Mouse (Mus musculus) gonadal fat pad, adult 2 months (tissue): ENCODE measurements around the gene Prkcz. TPM values are rescaled to one million over a fixed set of nuclear protein-coding genes. Genes with fewer than 3 reads are reported as not detected.
"Not testable (repeated sequence)": the region's sequence is repeated elsewhere in the genome, so short reads cannot be mapped to it uniquely, and the experiment has no call there.

Source experiments
- DNase-seq: peaks from one replicate; pipeline ENCODE4 v3.0.0-alpha.2; 2012; ENCODE audit warnings: low read depth
- polyA plus RNA-seq: library from polyadenylated mRNA; depleted of rRNA; stranded (reverse); fragments of >200 nt; gene quantifications from 2 replicates; pipeline ENCODE4 v1.2.3, GENCODE M21; 2012

Prkcz gene
- polyA plus RNA-seq, 1 experiment: 10.3 TPM

- DNase-seq: no peak
These were observed 78.1 kb downstream of the Prkcz start for GRCm38 (mm10) chr4:155283001-155283503.

GRCm38 (mm10) chr4:155282231-155282630, 78.9 kb downstream of the Prkcz start:
- DNase-seq: no peak

DNA sequence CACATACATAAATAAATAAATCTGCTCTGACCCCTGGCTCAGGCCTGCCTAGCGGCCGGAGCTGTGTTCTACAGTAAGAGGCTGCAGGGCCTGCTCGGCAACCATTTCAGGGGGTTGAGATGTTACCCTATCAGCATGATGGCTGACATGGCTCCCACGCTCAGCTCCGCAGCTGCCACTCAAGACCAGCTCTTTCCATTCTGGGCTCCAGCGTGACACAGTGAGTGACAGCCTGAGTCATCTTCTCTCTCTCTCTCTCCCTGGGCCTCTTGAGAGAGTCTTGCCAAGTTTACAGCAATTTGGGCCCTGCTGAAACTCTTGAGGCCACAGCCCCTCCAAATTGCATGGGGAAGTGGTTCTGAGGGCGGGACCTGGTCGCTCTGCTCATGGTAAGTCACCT, 79.5 kb downstream of the Prkcz start:
- no peak for DNase-seq

GRCm38 (mm10) chr4:155281227-155281626, 79.9 kb downstream of the Prkcz start:
- no peak for DNase-seq

DNA sequence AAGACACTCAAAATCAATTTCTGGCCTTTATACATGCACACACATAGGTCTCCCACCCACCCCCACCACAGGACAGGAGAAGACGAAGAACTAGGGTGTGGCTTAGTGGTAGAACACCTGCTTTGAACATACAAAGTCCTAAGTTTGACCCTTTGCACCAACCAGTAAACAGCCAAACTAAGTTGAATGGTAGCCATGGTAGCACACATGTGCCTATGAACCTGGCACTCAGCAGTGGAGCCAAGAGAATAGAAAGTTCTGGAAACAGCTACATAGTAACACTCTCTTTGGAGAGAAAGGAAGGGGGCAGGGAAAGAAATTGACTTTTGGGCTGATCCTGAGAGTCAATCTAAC, 80.4 kb downstream of the Prkcz start:
- DNase-seq: no peak

- DNase-seq: no peak
These were observed 81.0 kb downstream of the Prkcz start for GRCm38 (mm10) chr4:155279926-155280767.

DNA sequence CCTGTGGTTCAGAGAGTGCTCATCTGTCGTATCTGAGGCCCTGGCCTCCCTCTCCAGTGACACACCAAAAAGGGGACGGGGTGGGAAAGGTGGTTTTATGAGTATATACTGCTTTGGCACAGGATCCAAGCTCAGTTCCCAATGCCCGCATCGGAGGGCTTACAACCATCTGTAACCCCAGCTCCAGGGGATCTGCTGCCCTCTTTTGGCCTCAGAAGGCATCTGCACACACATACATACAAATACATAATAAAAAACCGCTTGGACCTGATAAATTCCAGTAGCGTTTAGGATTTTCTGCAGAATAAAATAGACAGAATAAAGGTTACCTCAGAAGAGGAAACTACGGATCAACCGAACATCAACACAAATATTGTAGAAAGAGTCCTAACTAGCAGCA, 82.1 kb downstream of the Prkcz start:
- DNase-seq: no peak

GRCm38 (mm10) chr4:155277963-155278362, 83.2 kb downstream of the Prkcz start:
- DNase-seq: no peak

DNA sequence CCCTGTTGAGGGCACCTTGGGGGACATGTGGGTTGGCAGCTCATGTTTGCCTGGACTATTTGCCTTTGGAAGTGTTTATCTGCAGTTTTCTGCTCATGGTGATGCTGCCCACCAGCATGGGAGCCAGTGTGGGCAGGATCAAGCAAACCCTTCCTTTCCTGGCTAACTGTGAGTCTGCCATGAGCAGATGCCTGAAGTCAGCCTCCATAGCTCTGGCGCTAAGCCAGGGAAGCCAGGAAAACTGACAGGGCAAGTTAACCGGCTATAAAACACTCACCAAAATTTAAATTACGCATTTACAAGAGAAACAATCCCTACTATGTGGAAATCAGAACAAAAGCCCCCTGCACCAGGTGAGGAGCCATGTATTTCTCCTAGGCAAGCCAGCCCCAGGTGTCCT, 86.3 kb downstream of the Prkcz start:
- DNase-seq: no peak

DNA sequence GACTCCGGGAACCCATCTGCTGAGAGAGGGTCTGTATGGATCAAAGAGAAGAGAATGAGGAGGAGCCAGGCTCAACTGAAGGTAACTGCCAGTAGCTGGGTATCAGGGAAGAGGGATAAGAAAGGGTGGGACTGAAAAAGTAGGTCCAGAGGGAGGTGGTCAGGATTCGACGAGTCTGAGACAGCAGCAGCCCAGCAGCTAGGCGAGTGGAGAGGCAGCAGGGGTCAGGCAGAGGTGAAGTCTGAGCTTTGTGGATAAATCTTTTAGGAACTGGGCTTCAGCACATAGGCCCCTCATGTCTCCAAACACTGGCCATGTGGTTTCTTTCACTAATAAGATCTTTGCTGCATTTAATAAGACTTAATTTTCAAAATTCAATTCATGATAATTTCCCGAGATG, 86.7 kb downstream of the Prkcz start:
- no peak for DNase-seq

GRCm38 (mm10) chr4:155268382-155268781, 92.8 kb downstream of the Prkcz start:
- DNase-seq: no peak

GRCm38 (mm10) chr4:155267639-155268175, 93.5 kb downstream of the Prkcz start:
- DNase-seq: no peak

DNA sequence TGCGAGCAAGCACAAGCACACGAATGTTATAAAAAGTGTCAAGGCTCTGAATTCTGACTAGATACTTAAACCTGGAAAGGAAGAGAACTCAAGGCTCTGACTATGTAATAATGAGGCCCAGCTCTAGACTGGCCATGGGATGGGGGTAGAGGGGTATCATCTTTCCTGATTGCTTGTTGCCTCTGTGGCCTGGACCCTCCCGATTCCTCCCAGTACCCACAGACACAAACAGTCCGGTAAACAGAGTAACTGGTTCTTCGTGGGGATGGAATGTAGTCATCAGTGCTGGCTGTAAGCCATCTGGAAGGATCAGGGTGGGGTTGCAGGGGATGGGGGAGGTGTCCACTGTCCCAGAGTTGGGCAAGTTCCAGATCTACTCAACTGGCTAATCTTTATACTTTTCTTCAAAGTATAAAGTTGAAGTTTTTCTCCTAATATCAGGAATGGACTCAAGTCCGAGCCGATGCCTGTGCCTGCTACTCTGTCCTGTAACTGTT, 94.1 kb downstream of the Prkcz start:
- DNase-seq: no peak

DNA sequence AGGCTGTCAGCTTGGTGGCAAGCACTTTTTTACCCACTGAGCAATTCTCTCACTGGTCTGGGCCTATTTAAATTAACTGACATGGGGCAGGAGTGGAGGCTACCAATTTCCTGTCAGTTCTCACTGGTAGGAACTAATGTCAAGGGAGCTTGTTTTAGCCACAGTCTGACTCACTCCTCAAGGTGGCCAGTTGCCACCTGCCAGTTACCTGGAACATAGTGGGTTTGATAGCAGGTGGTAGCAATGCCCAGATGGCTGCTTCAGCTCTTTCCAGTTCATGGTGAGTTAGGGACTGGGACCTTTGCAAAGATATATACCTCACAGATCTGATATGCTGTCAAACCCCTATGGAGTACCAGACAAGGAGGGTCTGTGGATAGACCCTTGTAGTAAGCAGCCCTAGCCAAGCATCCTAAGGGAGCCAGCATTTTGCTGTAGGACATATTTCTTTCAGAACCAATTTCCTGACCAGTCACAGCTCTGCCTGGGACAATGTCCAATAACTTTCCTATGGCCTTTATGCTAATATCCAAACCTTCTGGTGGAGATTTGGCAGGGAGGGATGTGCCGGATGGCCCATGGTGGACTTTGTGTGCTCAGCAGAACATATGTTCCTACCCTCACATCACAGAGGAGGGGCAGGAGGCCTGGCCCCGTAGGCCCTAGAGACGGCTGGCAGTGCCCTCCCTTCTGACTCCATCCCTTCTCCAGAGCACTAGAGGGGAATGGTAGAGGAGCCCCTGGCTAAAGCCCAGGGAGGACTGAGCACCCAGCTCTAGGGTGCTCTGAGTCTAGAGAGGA, 96.4 kb downstream of the Prkcz start:
- DNase-seq: no peak

GRCm38 (mm10) chr4:155252253-155252652, 108.9 kb downstream of the Prkcz start:
- DNase-seq: no peak

DNA sequence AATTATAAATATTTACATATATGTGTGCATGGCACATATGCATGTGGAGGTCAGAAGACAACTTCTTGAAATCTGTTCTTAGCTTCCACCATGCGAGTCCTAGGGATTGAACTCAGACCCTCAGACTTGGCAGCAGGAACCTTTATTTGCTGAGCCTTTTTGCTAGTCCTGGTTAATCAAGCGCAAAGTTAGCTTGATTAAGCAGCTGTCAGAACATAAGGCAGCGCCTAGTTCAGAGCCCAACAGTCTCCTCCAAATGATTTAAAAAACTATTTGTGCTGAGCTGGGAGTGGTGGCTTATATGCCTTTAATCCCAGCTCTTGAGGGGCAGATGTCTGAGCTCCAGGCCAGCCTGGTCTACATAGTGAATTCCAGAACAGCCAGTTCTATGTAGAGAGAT, 110.0 kb downstream of the Prkcz start:
- DNase-seq: no peak

DNA sequence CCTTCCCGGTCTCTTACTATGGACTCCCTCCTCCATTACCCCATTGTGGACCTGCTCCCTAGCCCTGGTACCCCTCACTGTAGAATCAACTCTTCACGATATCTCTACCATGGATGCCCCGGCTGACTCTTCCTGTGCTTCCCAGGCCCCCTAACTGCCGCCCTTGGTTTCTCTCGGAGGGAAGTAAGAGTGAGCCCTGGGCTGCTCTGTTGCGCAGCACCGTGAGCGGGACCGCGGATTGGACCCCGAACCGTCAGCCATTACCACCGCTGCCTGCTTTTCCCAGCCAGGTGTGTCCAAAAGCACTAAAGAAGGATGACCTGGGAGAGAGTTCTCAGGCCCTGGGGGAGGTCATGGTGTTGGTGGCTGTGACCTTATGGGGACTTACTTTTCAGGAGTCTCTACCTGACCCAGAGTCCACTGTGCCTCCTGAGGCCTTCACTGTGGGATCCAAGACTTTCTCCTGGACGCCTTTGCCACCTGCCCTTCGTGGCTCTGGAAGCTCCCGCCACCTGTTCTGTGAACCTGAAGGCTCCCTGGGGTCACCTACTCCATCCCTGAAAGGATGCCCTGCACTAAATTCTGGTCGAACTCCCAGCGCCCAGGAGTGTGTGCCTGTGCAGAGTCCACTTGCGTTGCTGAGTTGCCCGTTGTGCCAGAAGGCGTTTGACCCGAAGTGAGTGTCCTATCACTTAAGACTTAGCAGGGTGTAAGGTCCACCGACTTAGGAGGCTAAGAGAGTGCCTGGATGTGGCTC, 110.6 kb downstream of the Prkcz start:
- no peak for DNase-seq

DNA sequence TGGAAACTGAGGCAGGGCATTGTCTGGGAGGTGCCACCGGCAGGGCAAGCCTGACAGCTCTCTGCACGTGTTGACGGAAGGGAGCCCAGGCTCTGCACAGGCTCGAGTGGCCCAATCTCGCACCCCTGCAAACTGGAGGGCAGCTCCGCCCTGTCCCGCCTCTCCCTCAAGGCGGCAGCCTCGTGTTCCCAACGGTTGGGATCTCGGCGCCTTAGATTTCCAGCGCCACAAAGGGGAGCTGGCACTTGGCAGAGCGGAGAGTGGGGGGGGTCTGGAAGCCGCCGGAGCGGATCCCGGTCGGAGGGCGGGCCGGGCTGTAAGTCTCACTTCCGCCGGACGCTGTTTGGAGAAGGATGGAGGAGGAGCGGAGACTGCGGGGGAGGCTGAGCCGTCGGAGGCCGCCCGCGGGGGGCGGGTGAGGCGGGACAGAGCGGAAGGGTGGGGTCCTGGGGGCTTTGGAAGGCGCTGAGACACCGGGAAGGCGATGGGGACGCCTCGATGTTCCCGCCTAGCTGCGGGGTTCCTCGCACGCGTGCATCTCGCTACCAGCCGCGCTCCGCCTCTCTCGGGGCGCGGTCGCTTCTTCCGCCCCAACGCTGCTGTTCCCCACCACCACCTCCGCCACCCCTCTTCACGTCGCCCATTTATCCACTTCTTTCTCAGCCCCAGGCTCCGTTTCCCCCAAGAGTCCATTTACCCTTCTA, 111.4 kb downstream of the Prkcz start, which contains the start of gene Faap20:
TSS of gene Faap20 (plus strand) at position 155 of the 704 bp plus-strand sequence.
- DNase-seq: no peak

- no peak for DNase-seq
These were observed 111.9 kb downstream of the Prkcz start for GRCm38 (mm10) chr4:155249257-155249647.

GRCm38 (mm10) chr4:155248054-155248453, 113.1 kb downstream of the Prkcz start:
- DNase-seq: not testable (repeated sequence)

DNA sequence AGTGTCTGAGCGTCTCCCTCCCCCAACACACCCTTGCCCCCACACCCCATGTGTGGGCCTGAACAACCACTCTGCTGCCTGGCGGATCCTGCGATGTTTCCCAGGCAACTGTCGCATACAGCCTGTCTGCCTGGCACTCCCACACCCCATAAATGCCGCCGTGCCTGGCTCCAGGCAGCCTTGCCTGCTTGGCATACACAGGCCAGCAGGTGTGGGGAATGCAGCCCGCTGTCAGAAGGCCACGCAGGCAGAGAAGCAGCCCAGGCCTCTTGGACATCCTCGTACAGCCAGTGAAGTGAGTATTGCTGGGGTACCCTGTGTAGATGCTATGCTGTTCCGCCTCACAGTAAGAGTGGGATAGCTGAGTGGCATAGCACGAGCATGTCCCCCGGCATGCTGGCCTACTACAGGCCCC, 114.5 kb downstream of the Prkcz start:
- DNase-seq: no peak
